Mouse (Mus musculus) lung, adult 2 months (tissue): ENCODE data around the gene Plekhj1.

Source experiments
- CTCF ChIP-seq: fragments of 200-500 bp; IDR thresholded peaks from 2 replicates; pipeline ENCODE4 v1.5.1; 2011; ENCODE audit warnings: mild to moderate bottlenecking, low read length, control low read depth; ENCODE audit not compliant: insufficient read depth
- POLR2A ChIP-seq: fragments of 200-500 bp; IDR thresholded peaks from 2 replicates; pipeline ENCODE4 v1.6.1; 2011; ENCODE audit warnings: low read depth, mild to moderate bottlenecking, control low read depth, low read length, borderline replicate concordance; ENCODE audit errors: extremely low read depth

- TF ChIP-seq POLR2A (no peak), CTCF (no peak)
These were observed 4.6 kb upstream of the Plekhj1 start for GRCm38 (mm10) chr10:80802996-80803395.
